Mouse (Mus musculus): ENCODE data around the gene BC005624.

Gene BC005624

DNA sequence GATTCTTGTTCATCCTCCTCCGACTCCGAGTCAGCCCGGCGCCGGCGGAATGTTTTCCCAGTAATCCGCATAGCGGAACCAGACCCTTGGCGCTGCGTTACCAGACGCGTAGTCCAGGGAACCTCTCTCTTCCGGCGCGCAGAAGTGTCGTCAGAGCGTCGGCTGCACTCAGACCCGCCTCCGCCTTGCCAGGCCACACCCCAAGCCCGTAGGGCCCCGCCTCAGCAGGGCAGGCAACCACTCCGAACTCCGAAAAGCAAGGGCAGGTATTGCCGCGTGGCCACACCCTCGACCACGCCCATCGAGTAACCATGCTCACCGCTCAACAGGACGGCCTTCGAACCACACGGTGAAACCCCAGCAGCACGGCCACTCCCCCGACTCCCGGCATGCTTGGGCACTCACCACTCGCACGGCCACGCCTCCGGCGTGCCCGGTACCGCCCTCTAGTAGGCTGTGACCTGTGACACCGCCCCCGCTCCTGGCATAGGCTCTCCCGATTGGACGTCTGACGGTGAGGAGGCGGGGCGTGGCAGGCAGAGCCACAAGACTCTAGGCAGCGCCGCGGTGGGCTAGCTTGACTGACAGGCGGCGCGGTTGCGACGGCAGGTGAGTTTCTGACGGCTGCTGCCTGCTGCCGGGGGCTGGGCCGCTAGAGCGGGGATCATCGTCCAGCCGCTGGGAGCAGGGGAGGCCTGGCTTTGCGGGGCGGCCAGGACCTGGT, at the start of gene BC005624, which contains the start of gene Usp20:
TSS of gene BC005624 (minus strand) at position 412 of the 724 bp plus-strand sequence.
TSS of gene Usp20 (plus strand) at position 490 of the 724 bp plus-strand sequence.
- peak; percentile 100 for DNase-seq (ENCODE audit: low spot score)

DNA sequence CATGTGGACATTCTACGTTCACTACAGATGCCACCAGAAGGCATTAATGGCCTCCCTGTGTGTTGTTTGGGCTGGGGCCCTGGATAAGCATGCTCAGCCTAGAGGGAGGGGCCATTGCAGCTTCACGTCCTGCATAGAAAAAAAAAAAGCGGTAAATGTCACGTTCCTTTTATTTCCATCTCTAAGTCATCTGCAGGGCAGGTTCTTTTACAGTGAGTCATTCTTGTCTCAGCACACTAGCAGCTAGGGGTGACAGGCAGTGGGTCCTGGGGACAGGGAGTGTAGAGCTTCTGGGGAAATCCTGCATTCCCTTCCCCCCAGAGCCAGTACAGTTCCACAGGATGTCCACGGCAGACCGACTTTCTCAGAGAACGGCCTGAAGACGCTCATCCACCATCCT, 44.6 kb upstream of the BC005624 start:
- DNase-seq (ENCODE audit: low spot score) = no peak

DNA sequence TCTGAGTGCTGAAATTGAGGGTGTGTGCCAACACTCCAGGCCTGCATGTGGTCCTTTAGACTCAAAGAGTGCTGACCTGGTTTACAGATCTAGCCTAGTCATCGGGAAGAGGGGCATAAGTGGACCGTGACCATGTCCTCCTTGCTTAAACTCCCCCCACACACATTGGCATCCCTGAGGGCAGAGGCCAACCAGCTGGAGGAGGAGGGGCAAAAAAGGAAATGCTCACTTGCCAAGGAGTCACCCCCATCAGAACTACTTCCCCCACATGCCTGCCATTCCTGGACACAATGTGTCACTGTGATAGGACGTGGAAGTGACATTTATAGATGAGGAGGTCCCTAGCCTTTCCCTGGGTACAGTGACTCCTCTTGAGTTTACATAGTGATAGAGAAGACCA, 43.5 kb upstream of the BC005624 start:
- no peak for DNase-seq (ENCODE audit: low spot score)

DNA sequence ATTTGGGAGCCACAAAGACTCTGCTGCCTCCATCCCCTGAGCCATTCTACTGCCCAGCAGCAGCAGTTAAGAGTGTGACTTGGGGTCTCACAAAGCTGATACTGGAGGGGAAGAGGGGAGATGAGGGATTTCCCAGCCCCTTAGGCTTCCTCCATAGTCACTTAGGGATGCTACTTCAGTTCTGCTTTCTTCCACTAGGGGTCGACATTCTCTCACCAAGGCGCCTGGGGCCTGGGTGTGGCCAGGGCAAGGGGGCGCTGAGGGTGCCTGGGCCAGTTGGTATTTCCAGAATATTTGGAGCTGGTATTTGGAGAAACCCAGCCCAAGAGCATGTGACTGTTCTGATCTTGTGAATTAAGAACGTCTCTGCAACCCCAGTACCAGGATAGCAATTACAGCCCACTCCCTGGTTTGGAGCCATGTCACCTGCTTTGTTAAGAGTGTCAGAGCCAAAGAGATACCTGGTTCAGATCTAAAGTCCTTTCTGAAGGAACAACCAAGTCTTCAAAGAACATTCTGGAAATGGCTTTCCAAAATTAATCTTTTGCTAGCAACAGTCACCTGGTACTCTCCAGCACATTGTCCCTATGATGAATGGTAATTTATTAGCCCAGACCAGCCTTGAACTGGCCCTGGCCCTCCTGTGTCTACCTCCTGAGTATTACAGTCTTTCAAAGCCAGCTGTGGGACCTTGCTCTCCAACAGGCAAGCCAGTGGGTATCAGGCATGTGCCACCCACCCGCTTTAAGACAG, 42.8 kb upstream of the BC005624 start:
- DNase-seq (ENCODE audit: low spot score) = peak; percentile 42

DNA sequence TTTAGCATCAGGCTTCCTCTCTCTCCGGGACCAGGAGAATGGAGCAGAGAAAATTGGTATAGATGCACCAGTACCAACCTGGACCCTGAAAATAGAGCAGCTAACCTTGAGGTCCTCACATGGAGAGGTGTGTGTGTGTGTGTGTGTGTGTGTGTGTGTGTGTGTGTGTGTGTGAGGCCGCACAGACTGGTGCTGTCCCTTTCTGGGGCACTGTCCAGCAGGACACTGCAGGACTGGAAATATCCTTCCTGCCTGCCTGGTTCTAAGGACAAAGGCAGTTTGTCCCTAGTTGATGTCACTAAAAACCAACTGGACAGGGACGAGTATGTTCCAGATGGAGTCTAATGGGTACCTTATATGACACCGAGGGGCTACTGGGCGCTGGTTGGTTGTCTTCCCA, 41.9 kb upstream of the BC005624 start:
- no peak for DNase-seq (ENCODE audit: low spot score)

DNA sequence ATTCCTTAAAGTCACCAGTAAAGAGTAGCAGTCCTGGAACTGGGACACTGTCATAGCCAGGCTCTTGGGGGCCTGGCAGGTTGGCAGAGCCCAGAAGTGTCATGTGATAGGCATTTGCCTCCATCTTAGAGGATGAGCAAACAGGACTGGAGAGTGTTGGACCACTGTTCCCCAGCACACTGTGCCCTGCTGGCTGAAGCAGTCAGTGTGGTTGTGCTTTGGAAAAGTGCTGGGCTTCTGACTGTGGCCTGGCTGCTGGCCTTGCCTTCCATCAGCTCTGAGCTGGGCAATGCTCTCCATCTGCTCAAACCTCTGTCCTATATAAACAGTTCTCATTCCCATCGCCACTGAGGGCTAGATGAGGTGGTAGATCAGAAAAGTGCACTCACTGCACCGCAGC, 38.2 kb upstream of the BC005624 start:
- DNase-seq (ENCODE audit: low spot score) = no peak

DNA sequence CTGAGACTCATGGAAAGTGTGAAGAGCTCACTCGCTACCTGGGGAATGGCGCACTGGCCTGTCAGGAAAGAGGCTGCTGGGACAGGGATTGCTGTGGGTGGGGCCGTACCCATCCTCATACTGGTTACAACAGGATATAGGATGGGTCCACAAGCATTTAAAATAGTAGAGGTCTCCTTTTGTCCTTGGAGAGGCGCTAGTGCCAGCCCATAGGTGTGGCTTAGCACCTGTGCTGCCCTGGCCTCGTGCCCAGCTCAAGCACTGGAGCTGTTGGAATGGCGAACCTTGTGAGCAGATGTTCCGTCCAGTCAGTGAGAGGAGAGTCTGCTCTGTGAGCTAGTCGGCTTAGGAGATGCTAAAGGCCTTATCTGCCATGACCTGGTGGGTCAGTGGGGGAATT, 37.0 kb upstream of the BC005624 start:
- DNase-seq (ENCODE audit: low spot score) = no peak

DNA sequence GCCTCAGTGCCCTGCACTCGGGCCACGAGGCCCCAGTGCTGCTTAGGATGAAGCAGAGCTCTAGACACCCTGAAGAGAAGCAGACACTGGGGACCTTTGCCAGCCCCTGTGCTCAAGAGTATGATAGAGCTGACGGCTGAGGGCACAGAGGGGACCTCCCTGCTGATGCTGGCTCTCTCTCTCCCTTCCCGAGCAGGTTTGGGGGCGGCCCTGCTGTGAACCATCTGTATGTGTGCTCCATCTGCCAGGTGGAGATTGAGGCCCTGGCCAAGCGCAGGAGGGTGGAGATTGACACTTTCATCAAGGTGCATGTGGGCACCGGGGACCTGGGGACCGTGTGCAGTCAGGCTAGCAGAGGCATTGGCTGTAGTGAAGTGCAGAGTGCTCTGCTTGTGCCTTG, 36.5 kb upstream of the BC005624 start:
- DNase-seq (ENCODE audit: low spot score) = no peak

DNA sequence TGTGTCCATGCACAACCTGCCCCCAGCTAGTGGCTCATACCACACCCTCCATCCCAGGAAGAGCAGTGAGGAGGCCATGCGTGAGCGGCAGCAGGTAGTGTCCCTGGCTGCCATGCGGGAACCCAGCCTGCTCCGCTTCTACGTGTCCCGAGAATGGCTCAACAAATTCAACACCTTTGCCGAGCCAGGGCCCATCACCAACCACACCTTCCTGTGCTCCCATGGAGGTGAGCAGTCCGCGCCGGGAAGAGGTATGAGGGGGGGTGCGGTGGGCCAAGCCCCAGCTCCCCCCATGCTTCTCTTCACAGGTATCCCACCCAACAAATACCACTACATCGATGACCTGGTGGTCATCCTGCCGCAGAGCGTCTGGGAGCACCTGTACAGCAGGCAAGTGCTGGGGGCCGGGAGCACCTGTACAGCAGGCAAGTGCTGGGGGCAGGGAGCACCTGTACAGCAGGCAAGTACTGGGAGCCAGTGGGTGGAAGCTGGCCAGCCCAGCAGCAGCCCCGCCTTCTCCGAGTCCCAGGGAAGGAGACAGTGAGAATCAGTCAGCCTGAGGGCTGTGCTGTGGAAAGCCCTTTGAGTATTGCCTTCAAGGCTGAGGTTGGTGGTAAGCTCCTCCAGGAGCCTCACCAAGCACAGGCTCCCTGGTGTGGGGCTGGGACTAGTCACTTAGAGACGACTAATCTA, 35.8 kb upstream of the BC005624 start:
- DNase-seq (ENCODE audit: low spot score) = no peak

DNA sequence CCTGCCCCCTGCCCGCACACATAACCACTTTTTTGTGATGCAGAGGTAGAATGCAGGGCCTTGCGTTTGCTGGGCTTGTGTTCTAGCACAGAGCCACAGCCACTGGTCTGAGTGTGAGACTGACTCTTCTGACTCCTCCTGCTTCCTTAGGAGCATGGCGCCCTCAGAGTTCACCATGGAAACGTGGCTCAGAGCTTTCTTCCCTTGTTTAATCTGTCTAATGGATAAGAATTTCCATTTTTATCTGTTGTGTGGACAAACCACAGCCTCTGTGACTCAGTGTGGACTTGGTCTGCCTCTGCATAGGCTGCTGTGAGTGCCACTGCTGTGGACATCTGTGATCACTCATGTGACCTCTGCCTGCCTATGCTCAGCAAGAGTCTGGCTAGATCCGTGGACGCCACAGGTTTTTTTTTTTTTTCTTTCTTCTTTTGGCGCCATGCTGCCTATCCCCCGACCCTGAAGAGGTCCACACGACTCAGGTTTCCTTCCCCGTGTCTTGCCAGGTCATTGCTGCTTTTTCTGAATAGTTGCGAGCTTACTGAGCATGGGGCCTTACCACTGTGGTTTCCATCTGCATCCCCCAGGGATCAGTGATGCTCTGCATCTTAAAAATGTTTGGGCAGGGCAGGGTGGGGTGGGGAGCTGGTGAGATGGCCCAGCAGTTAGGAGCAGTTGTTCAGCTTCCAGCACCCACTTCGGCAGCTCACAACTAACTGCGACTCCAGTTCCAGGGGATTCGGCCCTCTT, 31.5 kb upstream of the BC005624 start:
- DNase-seq (ENCODE audit: low spot score) = no peak

DNA sequence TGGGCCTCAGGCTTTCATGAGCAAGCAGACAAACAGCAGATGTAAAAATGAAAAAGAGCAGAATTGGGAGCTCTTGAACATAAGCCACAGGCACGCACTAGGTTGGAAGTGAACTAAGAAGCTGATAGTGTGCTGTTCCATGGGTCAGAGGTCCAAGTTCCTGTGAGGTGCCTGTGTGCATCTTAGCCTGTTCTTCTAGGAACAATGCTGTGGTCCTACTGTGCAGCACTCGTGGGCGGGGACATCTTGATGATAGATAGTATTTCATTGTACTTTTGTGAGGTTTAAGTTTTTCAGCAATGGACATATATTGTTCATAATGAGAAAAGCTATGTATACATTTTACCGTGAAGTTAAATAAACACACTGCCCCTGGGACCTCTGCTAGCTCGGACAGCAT, 25.2 kb upstream of the BC005624 start:
- no peak for DNase-seq (ENCODE audit: low spot score)

DNA sequence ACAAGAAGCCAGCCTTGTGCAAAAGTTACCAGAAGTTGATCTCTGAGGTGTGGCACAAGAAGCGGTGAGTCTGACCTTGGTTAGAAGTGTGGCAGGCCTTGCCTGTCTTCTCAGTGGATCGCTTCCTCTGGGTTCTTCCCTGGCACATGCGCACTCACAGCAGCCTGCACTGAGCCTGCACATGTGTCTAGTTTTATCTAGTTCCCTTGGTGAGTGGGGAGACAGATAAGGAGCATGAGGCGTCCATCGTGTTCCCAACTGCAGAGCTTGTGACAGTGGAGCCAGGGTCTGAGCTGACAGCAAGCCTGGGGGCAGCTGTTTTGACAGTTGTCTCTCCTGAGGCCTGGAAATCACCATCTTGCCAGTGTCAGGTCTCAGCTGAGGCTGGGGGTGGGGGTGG, 24.4 kb upstream of the BC005624 start:
- DNase-seq (ENCODE audit: low spot score) = peak; percentile 41

DNA sequence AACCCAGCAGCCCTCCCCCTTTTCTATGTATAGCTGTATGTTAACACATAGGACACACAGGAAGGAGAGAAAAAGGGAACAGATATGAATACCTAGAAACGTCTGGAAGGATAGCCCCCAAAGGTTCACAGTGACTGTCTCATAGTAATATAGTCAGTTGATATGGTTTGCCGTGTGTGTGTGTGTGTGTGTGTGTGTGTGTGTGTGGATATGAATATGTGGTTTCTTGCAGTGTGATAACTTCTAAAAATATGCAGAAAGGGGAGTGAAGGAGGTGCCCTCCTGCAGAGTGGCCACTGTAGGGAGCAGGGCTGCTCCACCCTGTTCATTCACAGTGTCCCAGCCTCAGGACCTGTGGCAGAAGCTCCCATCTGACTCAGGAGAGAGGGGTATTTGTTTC, 23.5 kb upstream of the BC005624 start:
- no peak for DNase-seq (ENCODE audit: low spot score)

DNA sequence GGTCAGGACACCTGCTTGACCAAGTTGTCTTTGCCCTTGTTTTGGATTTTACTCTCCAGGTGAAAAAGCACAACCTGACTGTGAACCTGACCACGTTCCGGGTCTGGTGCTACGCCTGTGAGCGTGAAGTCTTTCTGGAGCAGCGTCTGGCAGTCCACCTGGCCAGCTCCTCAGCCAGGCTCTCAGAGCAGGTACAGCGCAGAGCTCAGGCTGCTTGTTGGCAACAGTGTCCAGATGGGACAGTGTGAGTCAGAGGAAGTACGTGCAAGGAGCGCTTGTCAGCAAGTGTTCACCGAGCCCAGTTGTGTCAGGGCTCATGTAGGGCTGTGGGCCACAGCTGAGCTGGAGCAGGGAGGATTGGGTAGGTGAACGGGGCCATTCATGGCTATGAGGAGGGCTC, 20.9 kb upstream of the BC005624 start:
- DNase-seq (ENCODE audit: low spot score) = no peak

DNA sequence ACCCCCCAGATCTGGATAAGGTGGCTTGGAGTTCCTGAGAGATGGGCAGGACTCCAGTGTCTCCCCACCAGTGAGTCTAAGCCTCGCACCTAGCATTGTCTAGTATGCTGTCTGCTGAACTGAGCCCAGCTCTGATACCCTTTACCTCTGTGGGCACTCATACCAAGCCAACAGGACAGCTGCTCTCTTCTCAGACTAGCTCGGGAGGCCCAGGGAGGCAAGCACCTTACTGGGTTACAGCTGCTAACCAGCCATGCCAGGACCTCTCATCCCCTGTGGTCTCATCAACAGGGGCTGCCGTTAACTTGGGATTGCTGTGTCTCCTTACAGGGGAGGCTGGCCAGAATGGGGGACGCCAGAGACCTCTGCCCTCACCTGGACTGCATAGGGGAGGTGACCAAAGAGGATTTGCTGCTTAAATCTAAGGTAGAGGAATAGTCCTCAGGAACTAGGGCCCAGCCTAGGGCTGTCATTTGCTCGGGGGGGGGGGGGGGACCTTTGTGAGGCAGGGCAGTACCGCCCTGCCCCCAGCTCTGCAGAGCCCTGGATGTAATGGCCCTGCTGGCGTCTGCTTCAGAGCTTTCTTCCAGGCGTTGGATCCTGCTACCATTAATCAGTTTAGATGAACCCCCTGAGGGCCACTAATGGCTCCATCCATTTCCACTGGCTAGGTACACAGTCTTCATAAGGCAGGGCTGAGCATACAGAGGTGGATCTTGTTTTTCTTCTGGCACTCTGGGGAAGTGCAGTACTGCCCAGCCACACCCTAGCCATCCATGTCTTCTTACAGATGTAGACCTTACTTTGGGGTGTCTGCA, 16.7 kb upstream of the BC005624 start:
- no peak for DNase-seq (ENCODE audit: low spot score)

DNA sequence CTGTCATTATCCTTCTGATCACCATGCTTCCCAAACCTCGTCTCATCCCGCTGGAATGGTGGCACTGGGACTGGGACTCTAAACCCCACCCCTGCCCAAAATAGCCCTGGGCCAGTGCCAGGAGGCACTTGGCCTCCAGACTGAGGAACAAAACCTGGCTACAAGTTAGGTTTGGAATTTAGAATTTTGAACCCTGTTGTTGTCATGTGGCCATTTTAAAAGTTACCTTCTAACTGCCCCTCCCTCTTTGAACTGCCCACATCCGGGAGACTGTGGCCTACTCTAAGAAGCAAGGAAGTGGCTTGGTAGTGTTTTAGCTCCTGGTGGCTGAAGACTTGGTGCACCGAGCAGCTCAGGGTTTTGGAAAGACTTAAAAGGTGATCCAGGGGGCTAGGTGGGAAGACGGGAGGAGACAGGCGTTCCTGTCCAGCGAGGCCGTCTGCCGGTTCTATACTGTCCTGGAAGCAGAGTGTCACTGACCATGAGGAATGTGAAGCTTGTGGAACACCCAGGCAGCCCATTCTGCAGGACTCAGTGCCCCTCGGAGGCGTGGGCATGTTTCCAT, 13.5 kb upstream of the BC005624 start:
- no peak for DNase-seq (ENCODE audit: low spot score)

DNA sequence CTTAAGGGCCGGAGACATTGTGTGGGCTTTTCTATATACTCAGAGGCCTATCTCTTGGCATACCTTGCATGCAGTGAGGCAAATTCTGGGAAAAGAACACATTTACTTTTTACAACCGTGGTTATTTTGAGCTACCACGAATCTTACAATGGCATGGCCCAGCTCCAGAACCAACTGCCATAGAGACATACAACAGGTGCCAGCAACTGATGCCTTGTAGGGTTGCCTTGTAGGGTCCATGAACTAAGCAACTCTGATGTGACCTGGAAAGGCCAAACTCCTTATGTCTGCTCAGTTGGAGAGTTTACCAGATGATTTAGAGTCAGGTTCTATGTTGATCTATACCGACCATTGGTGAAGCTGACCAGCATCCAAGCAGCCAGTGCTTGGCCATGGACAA, 12.9 kb upstream of the BC005624 start:
- DNase-seq (ENCODE audit: low spot score) = no peak

DNA sequence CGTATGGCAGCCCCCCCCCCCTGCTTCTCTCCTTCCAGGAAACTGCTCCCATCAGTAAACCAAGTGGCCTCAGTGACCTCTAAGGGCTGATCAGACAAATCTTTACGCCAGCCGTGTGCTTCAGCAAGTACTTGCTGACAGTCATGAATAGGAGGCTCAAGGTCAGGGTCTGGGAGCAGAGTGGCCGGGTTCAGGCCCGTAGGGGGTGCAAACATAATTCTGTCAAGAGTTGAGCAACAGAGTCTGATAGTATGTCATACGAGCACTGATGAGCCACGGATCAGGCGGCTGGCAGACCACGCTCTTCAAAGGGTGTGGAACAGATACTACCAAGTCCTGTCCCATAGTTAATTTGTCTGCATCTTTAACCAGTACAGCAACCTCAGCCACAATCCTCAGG, 8.2 kb upstream of the BC005624 start:
- no peak for DNase-seq (ENCODE audit: low spot score)

DNA sequence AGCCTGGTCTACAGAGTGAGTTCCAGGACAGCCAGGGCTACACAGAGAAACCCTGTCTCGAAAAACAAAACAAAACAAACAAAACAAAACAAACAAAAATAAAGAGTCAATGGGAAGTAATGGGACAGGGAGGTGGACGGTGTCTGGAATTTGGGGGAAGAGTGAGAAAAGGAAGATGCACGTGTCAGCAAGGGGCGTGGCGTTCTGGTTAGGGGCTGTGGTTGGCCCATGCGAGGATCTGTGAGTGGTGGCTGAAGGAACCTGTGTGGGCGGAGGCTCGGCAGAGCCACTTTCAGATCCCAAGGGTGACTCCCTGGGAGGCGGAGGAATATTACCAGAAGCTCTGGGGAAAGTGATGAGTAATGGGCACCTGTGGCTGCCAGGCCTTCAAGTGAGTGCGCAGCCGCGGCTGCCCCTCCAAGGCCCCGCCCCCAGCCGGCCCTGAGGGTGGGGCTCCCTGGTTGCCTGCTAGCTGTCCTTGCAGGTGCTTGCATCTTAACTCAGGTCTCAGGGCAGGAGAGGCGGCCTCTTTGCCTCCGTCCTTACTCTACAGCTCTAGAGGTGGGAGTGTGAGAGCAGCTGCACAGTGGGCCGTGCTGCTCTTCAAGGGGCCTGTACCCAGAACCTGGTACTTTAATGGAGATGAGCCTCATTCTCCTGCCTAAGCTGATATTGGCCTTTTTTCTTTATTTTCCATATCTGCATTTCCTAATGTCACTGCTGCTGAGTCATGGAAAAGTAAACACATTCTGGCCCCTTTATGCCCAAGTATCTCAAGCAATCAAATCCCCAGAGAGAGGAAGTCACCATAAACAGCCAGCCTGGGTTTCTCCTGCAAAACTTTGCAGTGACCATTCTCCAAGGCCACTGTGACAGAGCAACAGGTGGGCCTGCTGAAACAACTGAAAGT, 3.4 kb upstream of the BC005624 start:
- peak; percentile 25 for DNase-seq (ENCODE audit: low spot score)

DNA sequence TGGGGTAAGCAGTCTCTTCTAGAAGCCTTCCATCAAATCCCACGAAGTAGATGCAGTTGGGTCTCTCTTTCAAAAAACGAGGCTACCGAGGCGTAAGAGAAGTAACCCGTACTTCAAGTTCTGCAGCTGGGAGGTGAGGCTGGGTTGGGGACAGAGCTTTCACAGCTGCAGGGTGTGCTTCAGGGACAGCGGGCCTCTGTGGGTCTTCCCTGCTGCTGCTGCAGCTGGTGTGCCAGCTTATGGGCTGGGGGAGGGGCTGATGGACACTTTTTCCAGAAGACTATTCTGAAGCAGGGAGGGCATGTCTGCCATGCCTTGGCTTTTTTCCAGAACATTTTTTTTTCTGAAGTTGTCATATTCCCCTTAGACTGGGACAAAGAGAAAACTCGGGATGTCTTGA, 1.0 kb upstream of the BC005624 start:
- DNase-seq (ENCODE audit: low spot score) = no peak
